Mouse (Mus musculus) monocyte, adult 2 months (primary cell): ENCODE data around the gene Kmt5c.
"Not testable (repeated sequence)": the region's sequence is repeated elsewhere in the genome, so short reads cannot be mapped to it uniquely, and the experiment has no call there.

Experiments
- DNase-seq, 2 experiments: peaks; one replicate each; pipeline ENCODE4 v3.0.0; 2022; ENCODE audit warnings: low spot score in 2 of 2, low read depth in 1 of 2

Kmt5c gene

DNA sequence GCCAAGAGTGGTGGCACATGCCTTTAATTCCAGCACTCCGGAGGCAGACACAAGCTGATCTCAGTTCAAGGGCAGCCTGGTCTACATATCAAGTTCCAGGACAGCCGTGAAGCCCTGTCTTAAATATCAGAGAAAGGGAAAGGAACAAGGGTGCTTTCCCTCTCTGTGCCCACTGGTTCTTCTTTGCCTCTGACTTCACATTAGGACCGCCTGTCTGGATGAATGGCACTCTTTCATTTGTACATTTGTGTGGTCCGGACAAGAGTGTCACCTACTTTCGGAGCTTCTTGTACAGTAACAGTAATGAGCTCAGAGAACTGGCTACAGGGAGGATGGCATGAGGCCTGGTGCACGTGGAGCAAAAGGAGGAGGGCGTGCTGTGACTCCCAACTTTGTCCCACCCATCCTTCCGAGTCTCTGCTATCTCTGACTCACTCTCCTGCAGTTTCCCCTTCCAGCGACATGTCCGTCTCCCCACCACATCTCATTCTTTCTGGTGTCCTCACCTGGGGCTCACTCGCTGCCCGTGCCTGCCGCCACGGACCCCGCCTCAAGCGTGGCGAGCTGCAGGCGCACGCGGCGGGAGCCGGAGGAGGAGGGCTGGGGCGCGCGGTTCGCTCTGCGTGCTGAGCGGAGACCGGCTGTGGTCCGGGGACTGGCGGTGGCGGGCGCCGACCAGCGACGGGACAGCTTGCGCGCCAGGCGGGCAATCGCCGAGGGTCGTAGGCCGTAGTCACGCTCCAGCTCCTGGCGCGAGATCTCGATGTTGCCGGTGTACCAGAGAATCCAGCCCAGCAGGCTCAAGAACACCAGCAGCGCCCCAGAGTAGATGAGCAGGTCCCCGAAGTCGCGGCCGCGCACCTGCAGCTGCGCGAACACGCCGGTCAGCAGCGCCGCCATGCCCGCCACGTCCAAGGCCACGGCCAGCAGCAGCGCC lies 48.9 kb downstream of the Kmt5c start:
- no peak for DNase-seq

DNA sequence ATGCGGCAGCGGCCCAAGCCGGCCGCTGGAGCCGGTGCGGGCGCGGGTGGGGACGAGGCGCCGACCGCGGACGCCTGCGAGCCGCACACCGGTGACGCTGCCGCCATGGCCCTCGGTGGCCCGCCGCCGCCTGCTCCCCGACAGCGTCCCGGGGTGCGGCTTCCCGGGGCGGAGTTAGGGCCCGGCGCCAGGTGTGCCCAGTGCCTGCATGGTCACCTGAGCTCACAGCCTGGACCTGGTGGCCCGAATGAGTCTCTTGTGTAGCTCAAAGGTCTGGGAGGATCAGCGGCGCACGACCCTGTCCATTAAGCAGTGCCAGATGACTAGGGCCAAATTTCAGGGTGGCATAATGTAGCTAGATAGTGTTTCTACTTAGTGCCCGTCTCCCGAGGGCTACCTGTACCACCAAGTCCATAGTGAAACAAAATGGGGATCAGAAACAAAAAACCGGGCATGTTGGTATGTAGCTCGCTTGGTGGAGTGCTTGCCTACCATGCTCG lies 49.6 kb downstream of the Kmt5c start, which contains the start of gene Tmem238:
Gene Tmem238 (minus strand): TSS at position 221 of the 500 bp plus-strand sequence.
- no peak for DNase-seq

DNA sequence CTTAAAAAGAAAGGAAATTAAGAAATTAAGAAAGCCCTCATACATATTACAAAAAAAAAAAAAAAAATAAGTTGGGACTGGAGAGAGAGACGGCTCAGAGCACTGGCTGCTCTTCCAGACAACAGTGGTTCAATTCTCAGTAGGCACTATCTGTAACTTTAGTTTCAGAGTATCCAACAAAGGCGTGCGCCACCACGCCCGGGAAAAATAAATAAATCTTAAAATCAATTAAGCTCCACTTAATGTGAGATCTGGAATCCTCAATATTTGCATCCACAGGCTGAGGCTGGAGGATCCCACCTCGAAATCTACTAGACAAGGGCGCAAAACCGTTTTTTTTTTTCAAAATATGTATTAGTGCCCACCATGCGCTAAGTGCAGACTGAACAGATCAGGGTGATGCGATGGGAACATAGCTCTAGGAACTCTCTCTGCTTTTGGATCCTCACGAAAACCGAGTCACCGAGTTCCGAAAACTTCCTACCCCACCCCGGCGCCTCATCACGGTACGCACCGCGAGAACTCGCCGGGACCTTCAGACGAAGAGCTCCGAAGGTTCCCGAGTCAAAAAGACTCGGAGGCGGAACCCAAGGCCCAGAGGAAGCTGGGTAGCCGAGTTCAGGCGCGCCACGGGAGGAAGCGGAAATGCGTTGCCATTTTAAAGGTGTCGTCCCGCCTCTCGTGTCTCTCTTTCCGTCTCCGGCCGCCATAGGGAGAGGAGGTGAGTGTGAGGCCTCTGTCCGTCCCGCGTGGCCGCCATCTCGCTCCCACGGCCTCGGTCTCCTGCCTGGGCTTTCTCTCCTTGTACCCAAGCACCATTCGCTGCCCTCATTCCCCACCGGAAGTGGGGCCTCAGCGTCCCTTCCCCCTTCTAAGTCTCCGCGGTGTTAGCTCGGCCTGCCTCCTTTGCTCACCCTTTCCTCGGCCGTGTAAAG lies 52.6 kb downstream of the Kmt5c start, which contains the start of gene Rpl28:
Gene Rpl28 (plus strand): TSS at position 597 of the 935 bp plus-strand sequence.
- peak; percentile 85 to 90 for DNase-seq

DNA sequence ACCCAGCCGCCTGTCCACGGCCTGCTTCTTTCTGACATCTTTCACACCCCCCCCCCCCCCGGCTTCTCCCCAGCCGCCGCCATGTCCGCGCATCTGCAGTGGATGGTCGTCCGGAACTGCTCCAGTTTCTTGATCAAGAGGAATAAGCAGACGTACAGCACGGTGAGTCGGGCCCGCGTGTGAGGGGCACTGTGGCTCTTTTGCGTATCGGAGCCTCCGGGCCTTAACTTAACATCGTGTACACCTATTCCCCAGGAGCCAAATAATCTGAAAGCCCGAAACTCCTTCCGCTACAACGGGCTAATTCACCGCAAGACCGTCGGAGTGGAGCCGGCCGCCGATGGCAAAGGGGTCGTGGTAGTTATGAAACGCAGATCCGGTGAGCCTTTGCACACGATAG lies 53.3 kb downstream of the Kmt5c start:
- not testable (repeated sequence) for DNase-seq

DNA sequence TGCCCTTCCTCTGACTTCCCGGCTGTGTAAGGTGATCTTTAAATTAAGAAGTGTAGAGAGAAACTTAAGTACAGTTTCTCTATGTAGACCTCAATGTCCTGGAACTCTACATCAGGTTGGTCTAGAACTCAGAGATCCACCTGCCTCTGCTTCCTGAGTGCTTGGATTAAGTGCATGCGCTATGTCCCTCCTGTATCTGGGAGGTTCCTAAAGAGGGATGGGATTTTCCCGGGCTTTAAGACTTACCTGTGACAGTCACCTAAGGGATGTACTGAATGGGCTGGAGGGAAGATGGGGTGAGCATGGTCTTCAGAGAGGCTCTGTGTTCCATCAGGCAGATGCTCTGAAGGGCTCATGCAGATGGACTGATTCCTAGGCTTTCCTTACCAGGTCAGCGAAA lies 53.8 kb downstream of the Kmt5c start:
- no peak for DNase-seq

DNA sequence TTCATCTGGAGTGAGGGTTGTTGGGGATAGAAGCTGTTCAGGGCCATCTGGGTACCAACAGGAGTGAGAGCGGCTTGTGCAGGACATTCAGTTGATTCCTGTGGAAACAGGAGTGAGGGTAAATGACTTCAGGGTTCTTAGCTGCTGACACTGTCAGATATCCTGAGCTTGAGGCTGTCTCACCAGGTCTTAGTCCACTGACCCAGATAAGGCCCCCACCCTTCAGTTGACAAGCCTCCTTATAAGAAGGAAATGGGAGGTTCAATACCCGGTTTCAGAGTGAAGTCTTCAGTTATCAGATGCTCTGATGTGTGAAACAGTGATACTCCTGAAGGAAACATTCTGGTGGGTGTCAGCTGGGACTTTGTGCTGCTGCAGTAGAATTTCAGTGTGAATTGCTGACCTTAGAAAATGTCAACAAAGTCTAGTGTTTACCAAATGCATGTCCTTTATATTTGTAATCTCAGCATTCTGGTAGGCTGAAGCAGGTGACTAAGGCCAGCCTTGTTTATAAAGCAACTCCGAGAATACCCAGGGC lies 54.8 kb downstream of the Kmt5c start:
- DNase-seq, result no peak

DNA sequence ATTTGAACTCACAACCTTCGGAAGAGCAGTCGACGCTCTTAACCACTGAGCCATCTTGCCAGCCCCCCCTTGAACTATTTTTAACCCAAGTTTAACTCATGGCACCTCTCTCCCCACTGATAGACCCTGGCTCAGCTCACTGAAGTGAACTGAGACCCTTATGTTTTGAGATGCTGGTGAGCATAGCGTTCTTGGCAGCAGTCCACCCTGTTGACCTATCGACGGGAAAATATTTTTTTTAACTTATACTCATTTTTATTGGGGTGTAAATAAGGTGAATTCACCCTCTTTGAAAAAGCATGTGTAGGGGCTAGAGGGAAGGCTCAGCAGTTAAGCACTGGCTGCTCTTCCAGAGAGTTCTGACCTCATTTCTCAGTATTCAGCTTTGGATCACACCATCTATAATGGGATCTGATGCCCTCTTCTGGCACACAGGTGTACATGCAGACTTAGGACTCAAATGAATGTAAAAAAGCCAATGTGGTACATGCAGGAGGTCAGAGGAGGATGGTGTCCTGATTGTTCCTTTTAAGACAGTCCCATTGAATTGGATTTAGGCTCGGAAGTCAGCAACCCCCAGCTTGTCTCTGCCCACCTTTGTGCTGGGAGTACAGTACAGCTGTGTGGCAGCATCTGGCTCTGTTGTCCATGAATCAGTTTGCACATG lies 56.0 kb downstream of the Kmt5c start:
- no peak for DNase-seq
